Mouse (Mus musculus): Measurements from ENCODE around the gene Gm43517. TPM values are rescaled to one million over a fixed set of nuclear protein-coding genes. Genes with fewer than 3 reads are reported as not detected.

The Gm43517 gene
- polyA plus RNA-seq, 1 experiment from 2014 or later: not detected

Other genes with a start within 250 kb of the Gm43517 start
- 0.39 and 0.49 TPM in 2 replicates for gene Foxg1, start 2.5 kb upstream of the Gm43517 start, polyA plus RNA-seq (2014; fragmentation: Nextera tagmentation; extraction: Ambion mirVana)